Mouse (Mus musculus): ENCODE data around the gene Gm17364.

GRCm38 (mm10) chr13:41250318-41250981, 23.3 kb downstream of the Gm17364 start:
- TF ChIP-seq EP300 (IDR thresholded peaks at IDR 0.05; ENCODE audit: low read depth), result no peak
- TF ChIP-seq CTCF (IDR thresholded peaks at IDR 0.05; ENCODE audit: low read depth), result no peak

Measured in heart, postnatal 0 days (tissue).